Mouse (Mus musculus) CH12.LX (cell line): ENCODE results near the gene Mfsd10. TPM values are rescaled to one million over a fixed set of nuclear protein-coding genes. Genes with fewer than 3 reads are reported as not detected.

Experiments
- DNase-seq: peaks from one replicate; pipeline ENCODE4 v3.0.0-alpha.2; 2013; ENCODE audit errors: extremely low read depth
- H3K27ac ChIP-seq: 2 replicates; pipeline ENCODE4 v1.5.1; 2012; ENCODE audit warnings: low read depth, mild to moderate bottlenecking, control low read depth, moderate library complexity; ENCODE audit not compliant: insufficient read depth
- H3K27me3 ChIP-seq: replicated peaks from 2 replicates; pipeline ENCODE3; 2012; ENCODE audit warnings: inconsistent platforms
- H3K36me3 ChIP-seq, 2 experiments: replicated peaks in 1 of 2; 2 replicates each; pipeline versions ENCODE3 to v1.6.1; 2012; ENCODE audit warnings: inconsistent platforms in 1 of 2, low read length in 1 of 2, mild to moderate bottlenecking in 1 of 2, mixed read lengths in 1 of 2, moderate library complexity in 1 of 2; ENCODE audit not compliant: control insufficient read depth in 1 of 2, insufficient read depth in 1 of 2
- H3K4me1 ChIP-seq, 2 experiments: 2 replicates each; pipeline ENCODE4 v1.6.1; 2012; ENCODE audit warnings: inconsistent platforms in 1 of 2, moderate library complexity in 1 of 2; ENCODE audit not compliant: insufficient read depth in 2 of 2, control insufficient read depth in 1 of 2
- H3K4me2 ChIP-seq: 2 replicates; pipeline ENCODE4 v1.6.1; 2012; ENCODE audit warnings: low read depth, mild to moderate bottlenecking, control low read depth; ENCODE audit not compliant: poor library complexity, insufficient read depth, severe bottlenecking
- H3K4me3 ChIP-seq, 3 experiments: fragments of 150-350 bp in 1 of 3; sonication (generic) in 1 of 3; replicated peaks in 1 of 3; 2 replicates each; pipeline versions ENCODE3 to v1.5.1; 2011 to 2012; ENCODE audit warnings: low read depth in 2 of 3, low read length in 2 of 3, mild to moderate bottlenecking in 2 of 3, moderate library complexity in 2 of 3, control low read depth in 1 of 3, improper control_type of control experiment in 1 of 3, inconsistent platforms in 1 of 3, mixed read lengths in 1 of 3; ENCODE audit not compliant: poor library complexity in 1 of 3
- H3K79me2 ChIP-seq: replicated peaks from 2 replicates; pipeline ENCODE4 v1.6.1; 2012; ENCODE audit warnings: mild to moderate bottlenecking, moderate library complexity; ENCODE audit not compliant: control insufficient read depth, poor library complexity, insufficient read depth, severe bottlenecking; ENCODE audit errors: extremely low read depth
- H3K9ac ChIP-seq: 2 replicates; pipeline ENCODE4 v1.6.1; 2012; ENCODE audit warnings: low read depth, mild to moderate bottlenecking, control low read depth, moderate library complexity; ENCODE audit not compliant: insufficient read depth
- H3K9me3 ChIP-seq: replicated peaks from 2 replicates; pipeline ENCODE3; 2012; ENCODE audit warnings: low read length, inconsistent platforms, mixed read lengths
- BHLHE40 ChIP-seq: IDR thresholded peaks from 2 replicates; pipeline ENCODE4 v1.6.1; 2011; ENCODE audit warnings: mild to moderate bottlenecking, low read depth, low read length, improper control_type of control experiment
- CHD2 ChIP-seq: IDR thresholded peaks from 2 replicates; pipeline ENCODE4 v1.6.1; 2011; ENCODE audit warnings: low read length, improper control_type of control experiment
- CTCF ChIP-seq, 2 experiments: IDR thresholded peaks in 1 of 2; conservative IDR thresholded peaks in 1 of 2; 2 replicates each; pipeline ENCODE4 v1.5.1; 2011 to 2012; ENCODE audit warnings: low read depth in 2 of 2, low read length in 2 of 2, improper control_type of control experiment in 1 of 2, inconsistent platforms in 1 of 2, mild to moderate bottlenecking in 1 of 2, moderate library complexity in 1 of 2
- ELF1 ChIP-seq: IDR thresholded peaks from 2 replicates; pipeline ENCODE4 v1.6.1; 2014; ENCODE audit warnings: low read depth, mild to moderate bottlenecking, inconsistent platforms, low read length, improper control_type of control experiment
- EP300 ChIP-seq: IDR thresholded peaks from 2 replicates; pipeline ENCODE4 v1.6.1; 2011; ENCODE audit warnings: low read length, improper control_type of control experiment
- GABPA ChIP-seq: IDR thresholded peaks from 2 replicates; pipeline ENCODE4 v1.6.1; 2012; ENCODE audit warnings: low read depth, low read length, improper control_type of control experiment, inconsistent platforms; ENCODE audit not compliant: insufficient replicate concordance
- HCFC1 ChIP-seq: IDR thresholded peaks from 2 replicates; pipeline ENCODE4 v1.6.1; 2012; ENCODE audit warnings: low read depth, mild to moderate bottlenecking, inconsistent platforms, low read length, improper control_type of control experiment
- JUN ChIP-seq: IDR thresholded peaks from 2 replicates; pipeline ENCODE4 v1.6.1; 2011; ENCODE audit warnings: low read depth, mild to moderate bottlenecking, low read length, improper control_type of control experiment, moderate library complexity; ENCODE audit not compliant: insufficient read depth
- JUND ChIP-seq: conservative IDR thresholded peaks from 2 replicates; pipeline ENCODE4 v1.6.1; 2011; ENCODE audit warnings: low read depth, low read length, improper control_type of control experiment
- MAFK ChIP-seq: IDR thresholded peaks from 2 replicates; pipeline ENCODE4 v1.6.1; 2011; ENCODE audit warnings: low read length, improper control_type of control experiment; ENCODE audit not compliant: insufficient replicate concordance
- MAX ChIP-seq: IDR thresholded peaks from 2 replicates; pipeline ENCODE4 v1.6.1; 2011; ENCODE audit warnings: low read length, improper control_type of control experiment
- MAZ ChIP-seq: IDR thresholded peaks from 2 replicates; pipeline ENCODE4 v1.6.1; 2012; ENCODE audit warnings: low read depth, mild to moderate bottlenecking, inconsistent platforms, low read length, improper control_type of control experiment, moderate library complexity
- MEF2A ChIP-seq: IDR thresholded peaks from 2 replicates; pipeline ENCODE4 v1.6.1; 2014; ENCODE audit warnings: low read depth, mild to moderate bottlenecking, inconsistent platforms, low read length, improper control_type of control experiment, borderline replicate concordance
- MXI1 ChIP-seq: IDR thresholded peaks from 2 replicates; pipeline ENCODE4 v1.6.1; 2011; ENCODE audit warnings: mild to moderate bottlenecking, low read depth, low read length, improper control_type of control experiment
- MYC ChIP-seq: IDR thresholded peaks from 2 replicates; pipeline ENCODE4 v1.6.1; 2011; ENCODE audit warnings: low read depth, mild to moderate bottlenecking, improper control_type of control experiment, low read length
- NRF1 ChIP-seq: IDR thresholded peaks from 2 replicates; pipeline ENCODE4 v1.6.1; 2014; ENCODE audit warnings: low read depth, mild to moderate bottlenecking, inconsistent platforms, low read length, improper control_type of control experiment, moderate library complexity
- SIN3A ChIP-seq: IDR thresholded peaks from 2 replicates; pipeline ENCODE4 v1.6.1; 2012; ENCODE audit warnings: low read length, improper control_type of control experiment, inconsistent platforms
- TBP ChIP-seq: conservative IDR thresholded peaks from 2 replicates; pipeline ENCODE4 v1.6.1; 2011; ENCODE audit warnings: low read depth, low read length, improper control_type of control experiment
- UBTF ChIP-seq: IDR thresholded peaks from 2 replicates; pipeline ENCODE4 v1.6.1; 2012; ENCODE audit warnings: low read depth, mild to moderate bottlenecking, inconsistent platforms, low read length, improper control_type of control experiment, moderate library complexity
- USF1 ChIP-seq: IDR thresholded peaks from 2 replicates; pipeline ENCODE4 v1.6.1; 2014; ENCODE audit warnings: low read depth, mild to moderate bottlenecking, inconsistent platforms, low read length, improper control_type of control experiment
- USF2 ChIP-seq: conservative IDR thresholded peaks from 2 replicates; pipeline ENCODE4 v1.6.1; 2011; ENCODE audit warnings: low read depth, low read length, improper control_type of control experiment
- ZC3H11A ChIP-seq: IDR thresholded peaks from 2 replicates; pipeline ENCODE4 v1.6.1; 2012; ENCODE audit warnings: low read depth, mild to moderate bottlenecking, inconsistent platforms, low read length, improper control_type of control experiment
- ZKSCAN1 ChIP-seq: IDR thresholded peaks from 2 replicates; pipeline ENCODE4 v1.6.1; 2012; ENCODE audit warnings: low read depth, inconsistent platforms, low read length, improper control_type of control experiment, borderline replicate concordance
- ZMIZ1 ChIP-seq: IDR thresholded peaks from 2 replicates; pipeline ENCODE4 v1.6.1; 2012; ENCODE audit warnings: low read depth, mild to moderate bottlenecking, inconsistent platforms, low read length, improper control_type of control experiment
- dilution Hi-C: fragments of 300-500 bp; cut with MboI; formaldehyde crosslinking; loops from 2 replicates; pipeline ENCODE4 v1.14.3; 2020; ENCODE audit warnings: low sequenced_read_pairs; ENCODE audit not compliant: extremely low pct_unique_long_range_greater_than_20kb, extremely low pct_ligation_motif_present
- in situ Hi-C: fragments of 300-500 bp; cut with MboI; formaldehyde crosslinking; loops from 3 replicates; pipeline ENCODE4 v1.14.3; 2019; ENCODE audit warnings: low sequenced_read_pairs, low pct_ligation_motif_present, low pct_unique_long_range_greater_than_20kb, mixed read lengths
- polyA plus RNA-seq: library from polyadenylated mRNA; unstranded; fragments of >175 nt; gene quantifications from 2 replicates; pipeline ENCODE4 v1.2.1, GENCODE M21; 2012; ENCODE audit warnings: low read depth; ENCODE audit not compliant: insufficient read length
- total RNA-seq, 2 experiments: library from RNA; depleted of rRNA; stranded (reverse); fragments of 300-350 nt in 1 of 2; fragments of >200 nt in 1 of 2; gene quantifications; 2 replicates each; pipeline ENCODE4 v1.2.3; 2012 to 2014

Gene Mfsd10
- total and polyA plus RNA-seq, 3 experiments, result 42.1 to 92.6 (median 67.5) TPM

DNA sequence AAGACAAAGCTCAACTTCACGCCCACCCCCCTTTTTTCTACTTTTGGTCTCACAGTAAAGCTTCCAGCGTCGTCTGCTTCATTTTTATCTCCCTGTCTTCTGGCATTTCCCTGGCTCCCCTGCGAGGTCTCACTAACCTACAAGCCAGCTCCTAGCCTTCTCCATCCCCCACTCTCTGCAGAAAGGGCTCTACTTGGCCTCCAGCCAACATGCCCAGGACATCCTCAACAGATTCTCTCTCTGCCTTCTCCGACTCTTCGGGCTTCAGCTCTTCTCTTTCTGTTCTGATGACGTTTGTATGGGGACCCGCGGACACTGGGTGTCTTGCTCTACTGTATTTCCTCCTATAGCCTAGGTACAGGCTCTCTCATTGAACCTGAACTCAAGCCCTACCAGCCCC, 17.9 kb upstream of the Mfsd10 start:
- no peak for TF ChIP-seq MAX
- TF ChIP-seq USF2, result no peak
- TF ChIP-seq ELF1, result no peak
- TF ChIP-seq SIN3A, result no peak
- TF ChIP-seq MYC, result no peak
- no peak for TF ChIP-seq TBP
- no peak for TF ChIP-seq USF1
- TF ChIP-seq JUND, result no peak
- no peak for TF ChIP-seq HCFC1
- TF ChIP-seq ZKSCAN1, result no peak
- no peak for TF ChIP-seq MEF2A
- TF ChIP-seq GABPA, result no peak
- TF ChIP-seq MAZ, result no peak
- no peak for TF ChIP-seq ZMIZ1
- TF ChIP-seq BHLHE40, result no peak
- no peak for TF ChIP-seq ZC3H11A
- no peak for TF ChIP-seq CTCF (conservative IDR thresholded peaks at IDR 0.05 in 1 of 2, IDR thresholded peaks at IDR 0.05 in 1 of 2; ENCODE audit: low read depth in 2 of 2, low read length in 2 of 2)
- no peak for TF ChIP-seq CHD2
- H3K27me3 ChIP-seq, result no peaks in the 10 kb centered on the region
- no peak overlapping the region for H3K4me2 ChIP-seq
- H3K79me2 ChIP-seq, result peaks cover 22% of the 10 kb centered on the region
- H3K27ac ChIP-seq, result no peak overlapping the region
- H3K9ac ChIP-seq, result no peak overlapping the region
- no peak overlapping the region for H3K4me3 ChIP-seq
- H3K9me3 ChIP-seq, result no peaks in the 10 kb centered on the region
- in situ Hi-C loops (loop anchor here (25.0 kb wide), 1 partner anchor 382 kb away; the partner anchor contains the start of gene Hgfac), dilution Hi-C loops (no loop called here)
- H3K4me1 ChIP-seq, result peaks cover 0 to 18% of the 10 kb centered on the region in 2 experiments; a peak in 3 of 4 replicates
- no peak for DNase-seq
- H3K36me3 ChIP-seq, result peaks cover 71 to 77% of the 10 kb centered on the region in 2 experiments

DNA sequence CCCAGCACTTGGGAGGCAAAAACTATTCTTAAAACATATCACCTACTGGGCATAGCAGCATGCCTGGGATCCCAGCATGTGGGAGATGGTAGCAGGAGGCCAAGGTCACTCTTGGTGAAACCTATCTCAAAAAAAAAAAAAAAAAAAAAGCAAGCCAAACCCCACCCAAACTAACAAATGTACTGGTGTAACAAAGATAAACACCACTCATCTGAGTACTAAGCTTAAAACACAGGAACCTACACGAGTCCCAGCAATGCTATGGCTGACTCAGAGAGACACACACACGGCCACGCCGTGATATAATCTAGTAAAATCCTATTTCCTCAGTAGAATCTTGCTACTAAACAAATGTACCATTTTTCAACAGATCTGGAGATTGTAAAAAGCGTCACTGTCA, 15.9 kb upstream of the Mfsd10 start:
- Histone ChIP-seq H3K9me3 (no peaks in the 10 kb centered on the region), H3K36me3 (peaks cover 89 to 94% of the 10 kb centered on the region in 2 experiments), H3K27ac (no peak overlapping the region), H3K4me3 (no peak overlapping the region), H3K79me2 (peaks cover 5% of the 10 kb centered on the region), H3K4me2 (no peak overlapping the region), H3K9ac (no peak overlapping the region), H3K4me1 (peaks cover 0 to 13% of the 10 kb centered on the region in 2 experiments; a peak in 3 of 4 replicates), H3K27me3 (no peaks in the 10 kb centered on the region)
- dilution Hi-C loops (no loop called here), in situ Hi-C loops (loop anchor here (25.0 kb wide), 1 partner anchor 384 kb away; the partner anchor contains the start of gene Hgfac)
- no peak for DNase-seq
- no peak for TF ChIP-seq NRF1
- TF ChIP-seq CTCF (conservative IDR thresholded peaks at IDR 0.05 in 1 of 2, IDR thresholded peaks at IDR 0.05 in 1 of 2; ENCODE audit: low read depth in 2 of 2, low read length in 2 of 2), result no peak
- no peak for TF ChIP-seq MYC
- no peak for TF ChIP-seq EP300
- TF ChIP-seq JUN, result no peak
- no peak for TF ChIP-seq HCFC1
- no peak for TF ChIP-seq JUND
- no peak for TF ChIP-seq MAFK
- TF ChIP-seq MXI1, result no peak
- no peak for TF ChIP-seq UBTF
- TF ChIP-seq MAX, result no peak
